Comparison of ENCODE assay signal across 18 mouse cellular contexts in genomic region chr6:43462189-43462848, GRCm38 (mm10).
DNase-seq lines count a peak whose midpoint lies in the region; ATAC-seq and TF ChIP-seq lines count a peak whose summit lies in the region.
"Had no signal": no experiment of that assay in that cellular context is flagged by ENCODE, and none has a peak within 500 bp of the region (broad histone marks: within the 10 kb centered on the region; RNA-seq: fewer than 3 reads in every experiment).

No protein-coding gene starts in this region.

- 31% methylated on average over 2 of the region's 2 CpGs for WGBS in kidney, postnatal 0 days
- 59% methylated on average over 2 of the region's 2 CpGs for WGBS in kidney, embryonic 14.5 days
- 77% methylated on average over 2 of the region's 2 CpGs for whole genome bisulfite sequencing in neural tube, embryonic 14.5 days
- 75% methylated on average over 2 of the region's 2 CpGs for WGBS in neural tube, embryonic 15.5 days
- 62% methylated on average over 2 of the region's 2 CpGs for whole genome bisulfite sequencing in liver, embryonic 12.5 days (ENCODE audit: insufficient replicate concordance)

- H3K4me3 ChIP-seq in kidney, postnatal 0 days (replicated peaks; ENCODE audit: low read depth, low read length): no peak overlapping the region
- H3K4me3 ChIP-seq in kidney, embryonic 14.5 days (ENCODE audit: low read length): no peak overlapping the region
- no peak overlapping the region for H3K4me3 ChIP-seq in neural tube, embryonic 14.5 days (ENCODE audit: low read depth, low read length)
- no peak overlapping the region for H3K4me3 ChIP-seq in neural tube, embryonic 15.5 days (replicated peaks)
- no peak overlapping the region for H3K4me3 ChIP-seq in liver, embryonic 12.5 days
- H3K4me3 ChIP-seq: embryonic facial prominence, embryonic 15.5 days; heart, adult 2 months had no signal

- H3K36me3 ChIP-seq in kidney, postnatal 0 days (ENCODE audit: insufficient read depth, low read length): no peaks in the 10 kb centered on the region
- H3K36me3 ChIP-seq in kidney, embryonic 14.5 days (ENCODE audit: control insufficient read depth, insufficient read depth, low read length): no peaks in the 10 kb centered on the region
- H3K36me3 ChIP-seq in neural tube, embryonic 14.5 days (ENCODE audit: control insufficient read depth, insufficient read depth, low read length): no peaks in the 10 kb centered on the region
- no peaks in the 10 kb centered on the region for H3K36me3 ChIP-seq in neural tube, embryonic 15.5 days
- no peaks in the 10 kb centered on the region for H3K36me3 ChIP-seq in liver, embryonic 12.5 days
- H3K36me3 ChIP-seq: embryonic facial prominence, embryonic 15.5 days had no signal

- no peak for TF ChIP-seq CTCF in kidney, postnatal 0 days (IDR thresholded peaks at IDR 0.05; ENCODE audit: low read depth)

- ATAC-seq in kidney, postnatal 0 days (replicated peaks; ENCODE audit: low FRiP score, low read depth): no peak
- no peak; the same call in 1 of the 2 replicates for ATAC-seq in kidney, embryonic 14.5 days (ENCODE audit: low FRiP score, low TSS enrichment)
- ATAC-seq in neural tube, embryonic 14.5 days (ENCODE audit: low read depth): peak; percentile 49; the same call in 1 of the 2 replicates
- no peak for ATAC-seq in neural tube, embryonic 15.5 days (ENCODE audit: low FRiP score)
- ATAC-seq in liver, embryonic 12.5 days: no peak

- no peak overlapping the region for H3K27ac ChIP-seq in kidney, postnatal 0 days
- H3K27ac ChIP-seq in kidney, embryonic 14.5 days (ENCODE audit: low read depth, low read length): no peak overlapping the region
- no peak overlapping the region for H3K27ac ChIP-seq in neural tube, embryonic 14.5 days (ENCODE audit: low read depth, low read length)
- H3K27ac ChIP-seq in neural tube, embryonic 15.5 days (replicated peaks): no peak overlapping the region
- H3K27ac ChIP-seq in liver, embryonic 12.5 days: no peak overlapping the region
- H3K27ac ChIP-seq: embryonic facial prominence, embryonic 15.5 days; heart, adult 2 months; macrophage had no signal

- H3K27me3 ChIP-seq in kidney, postnatal 0 days (ENCODE audit: insufficient read depth, low read length): no peaks in the 10 kb centered on the region
- H3K27me3 ChIP-seq in kidney, embryonic 14.5 days (ENCODE audit: control insufficient read depth, insufficient read depth, low read length): no peaks in the 10 kb centered on the region
- H3K27me3 ChIP-seq in neural tube, embryonic 14.5 days (ENCODE audit: control insufficient read depth, insufficient read depth, low read length): no peaks in the 10 kb centered on the region
- no peaks in the 10 kb centered on the region for H3K27me3 ChIP-seq in neural tube, embryonic 15.5 days (replicated peaks)
- no peaks in the 10 kb centered on the region for H3K27me3 ChIP-seq in liver, embryonic 12.5 days (replicated peaks)
- H3K27me3 ChIP-seq: embryonic facial prominence, embryonic 15.5 days had no signal

- no peaks in the 10 kb centered on the region for H3K9me3 ChIP-seq in kidney, postnatal 0 days (replicated peaks; ENCODE audit: low read length)
- no peaks in the 10 kb centered on the region for H3K9me3 ChIP-seq in kidney, embryonic 14.5 days (ENCODE audit: control insufficient read depth, low read length)
- H3K9me3 ChIP-seq in neural tube, embryonic 14.5 days (ENCODE audit: control insufficient read depth, low read length): no peaks in the 10 kb centered on the region
- no peaks in the 10 kb centered on the region for H3K9me3 ChIP-seq in neural tube, embryonic 15.5 days (replicated peaks)
- H3K9me3 ChIP-seq in liver, embryonic 12.5 days (replicated peaks): no peaks in the 10 kb centered on the region
- H3K9me3 ChIP-seq: embryonic facial prominence, embryonic 15.5 days had no signal

- H3K4me2 ChIP-seq in kidney, postnatal 0 days (ENCODE audit: low read length): no peak overlapping the region
- no peak overlapping the region for H3K4me2 ChIP-seq in kidney, embryonic 14.5 days (replicated peaks; ENCODE audit: low read depth, low read length)
- no peak overlapping the region for H3K4me2 ChIP-seq in neural tube, embryonic 14.5 days (ENCODE audit: low read depth, low read length)
- H3K4me2 ChIP-seq in neural tube, embryonic 15.5 days: no peak overlapping the region
- H3K4me2 ChIP-seq in liver, embryonic 12.5 days: no peak overlapping the region
- H3K4me2 ChIP-seq: embryonic facial prominence, embryonic 15.5 days had no signal

- peak; percentile 56 to 63 for DNase-seq in cerebellum, postnatal 14 days
- no peak for DNase-seq in cerebellum, postnatal 4 days (ENCODE audit: low spot score in 2 of 2)
- DNase-seq in kidney, postnatal 0 days (ENCODE audit: low spot score): peak; percentile 10
- DNase-seq in left cerebral cortex, adult 11 months (ENCODE audit: low spot score): no peak
- DNase-seq: adrenal gland, adult 8-10 months; cerebellum, adult 2 months; heart, adult 2 months; kidney, adult 2 months; kidney, postnatal 4 days; lung, adult 2 months; right cerebral cortex, adult 18-20 months; thymus, postnatal 4 days had no signal

- H3K4me1 ChIP-seq in kidney, postnatal 0 days (replicated peaks; ENCODE audit: insufficient read depth, low read length): no peaks in the 10 kb centered on the region
- H3K4me1 ChIP-seq in kidney, embryonic 14.5 days (ENCODE audit: control insufficient read depth, insufficient read depth, low read length): no peaks in the 10 kb centered on the region
- no peaks in the 10 kb centered on the region for H3K4me1 ChIP-seq in neural tube, embryonic 14.5 days (ENCODE audit: control insufficient read depth, insufficient read depth, low read length)
- H3K4me1 ChIP-seq in neural tube, embryonic 15.5 days: no peaks in the 10 kb centered on the region
- no peaks in the 10 kb centered on the region for H3K4me1 ChIP-seq in liver, embryonic 12.5 days
- H3K4me1 ChIP-seq: embryonic facial prominence, embryonic 15.5 days had no signal

- no peak overlapping the region for H3K9ac ChIP-seq in kidney, postnatal 0 days (ENCODE audit: low read depth, low read length)
- H3K9ac ChIP-seq in kidney, embryonic 14.5 days (ENCODE audit: low read depth, low read length): no peak overlapping the region
- H3K9ac ChIP-seq in neural tube, embryonic 14.5 days (replicated peaks; ENCODE audit: low read depth, low read length): no peak overlapping the region
- no peak overlapping the region for H3K9ac ChIP-seq in neural tube, embryonic 15.5 days (replicated peaks)
- H3K9ac ChIP-seq in liver, embryonic 12.5 days: no peak overlapping the region
- H3K9ac ChIP-seq: embryonic facial prominence, embryonic 15.5 days had no signal

Comparison
In these comparisons a context has a peak if more than half of its experiments do, and no peak if none do; other contexts are left out.
1. DNase-seq: peak in cerebellum, postnatal 14 days (2 of 2) and kidney, postnatal 0 days (single experiment); none in cerebellum, postnatal 4 days (0 of 2) and left cerebral cortex, adult 11 months (single experiment).